Comparison of ENCODE assay signal across 38 mouse cellular contexts in the genomic region with DNA sequence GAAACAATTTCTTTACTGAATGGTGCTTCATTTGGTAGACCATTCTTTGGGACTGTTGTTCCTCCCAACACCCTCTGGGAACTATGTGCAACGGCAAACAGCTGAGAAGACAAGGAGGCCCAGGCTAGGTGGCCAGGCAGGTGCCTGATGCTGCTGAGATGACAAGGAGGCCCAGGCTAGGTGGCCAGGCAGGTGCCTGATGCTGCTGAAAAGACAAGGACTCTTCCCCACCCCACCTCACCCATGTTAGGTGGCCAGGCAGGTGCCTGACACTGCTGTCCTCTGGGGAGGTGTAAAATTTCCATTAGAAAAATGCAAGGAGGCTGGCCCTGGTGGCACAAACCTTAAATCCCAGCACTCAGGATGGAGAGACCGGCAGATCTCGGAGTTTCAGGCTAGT. TPM values are rescaled to one million over a fixed set of nuclear protein-coding genes. Genes with fewer than 3 reads are reported as not detected.
DNase-seq lines count a peak whose midpoint lies in the region; ATAC-seq and TF ChIP-seq lines count a peak whose summit lies in the region.
"Had no signal": no experiment of that assay in that cellular context is flagged by ENCODE, and none has a peak within 500 bp of the region (broad histone marks: within the 10 kb centered on the region; RNA-seq: fewer than 3 reads in every experiment).

No protein-coding gene starts in this region.

- H3K27me3 ChIP-seq in limb, embryonic 10.5 days (ENCODE audit: low read depth, poor library complexity, severe bottlenecking), result peaks cover 3% of the 10 kb centered on the region; the same call in 1 of the 2 replicates
- H3K27me3 ChIP-seq: embryonic facial prominence, embryonic 15.5 days; forebrain, embryonic 13.5 days; hindbrain, embryonic 13.5 days; neural tube, embryonic 13.5 days had no signal

- peak overlapping the region; percentile 65; the same call in 1 of the 2 replicates for H3K27ac ChIP-seq in ES-E14 (ENCODE audit: insufficient read depth, low read depth, low read length, poor library complexity, severe bottlenecking)
- H3K27ac ChIP-seq in limb, embryonic 10.5 days, result 0 out of 2 replicates have a peak overlapping the region, but pooled peaks have one; percentile 26
- H3K27ac ChIP-seq: embryonic facial prominence, embryonic 10.5 days; embryonic facial prominence, embryonic 15.5 days; forebrain, embryonic 13.5 days; hindbrain, embryonic 13.5 days; liver, embryonic 15.5 days; midbrain, embryonic 12.5 days; neural tube, embryonic 13.5 days had no signal

- no peak for ATAC-seq in erythroblast, adult 5-6 weeks (replicated peaks; ENCODE audit: low FRiP score, poor library complexity, severe bottlenecking)
- ATAC-seq: activated CD4-positive, CD25-positive, alpha-beta regulatory T cell, adult 4 months; forebrain, embryonic 13.5 days; intestine, postnatal 0 days; Patski had no signal

- no peaks in the 10 kb centered on the region for H3K36me3 ChIP-seq in ES-E14 (ENCODE audit: control insufficient read depth, insufficient read depth, low read length, poor library complexity, severe bottlenecking)
- no peaks in the 10 kb centered on the region for H3K36me3 ChIP-seq in limb, embryonic 10.5 days
- H3K36me3 ChIP-seq: embryonic facial prominence, embryonic 10.5 days; embryonic facial prominence, embryonic 15.5 days; G1E; hindbrain, embryonic 13.5 days; liver, embryonic 15.5 days; midbrain, embryonic 12.5 days; neural tube, embryonic 13.5 days had no signal

- peak overlapping the region; percentile 73; the same call in 1 of the 2 replicates for H3K9ac ChIP-seq in ES-E14 (ENCODE audit: insufficient read depth, low read depth, low read length, poor library complexity, severe bottlenecking)
- H3K9ac ChIP-seq: embryonic facial prominence, embryonic 15.5 days; forebrain, embryonic 13.5 days; hindbrain, embryonic 13.5 days; liver, embryonic 15.5 days; lung, embryonic 14.5 days; midbrain, embryonic 12.5 days; neural tube, embryonic 13.5 days had no signal

- H3K4me1 ChIP-seq in ES-E14 (ENCODE audit: control insufficient read depth in 2 of 2, insufficient read depth in 2 of 2, low read length in 2 of 2, poor library complexity in 1 of 2), result peaks cover 25 to 26% of the 10 kb centered on the region in 2 experiments
- peaks cover 43% of the 10 kb centered on the region for H3K4me1 ChIP-seq in limb, embryonic 10.5 days
- H3K4me1 ChIP-seq: embryonic facial prominence, embryonic 15.5 days; forebrain, embryonic 13.5 days had no signal

- no peaks in the 10 kb centered on the region for H3K9me3 ChIP-seq in ES-E14 (ENCODE audit: control insufficient read depth, insufficient read depth, low read depth, low read length)
- no peaks in the 10 kb centered on the region for H3K9me3 ChIP-seq in limb, embryonic 10.5 days (replicated peaks)
- H3K9me3 ChIP-seq: embryonic facial prominence, embryonic 10.5 days; embryonic facial prominence, embryonic 15.5 days; forebrain, embryonic 13.5 days; G1E; hindbrain, embryonic 13.5 days; liver, embryonic 15.5 days; midbrain, embryonic 12.5 days; neural tube, embryonic 13.5 days had no signal

- in situ Hi-C loops in ES-E14 (cut with MboI; ENCODE audit: low sequenced_read_pairs in 2 of 2, unreplicated experiment in 2 of 2), result no loop called here

- WGBS in limb, embryonic 10.5 days, result 67% methylated on average over 3 of the region's 3 CpGs

- peak overlapping the region; percentile 15 to 71 for H3K4me3 ChIP-seq in ES-E14 (ENCODE audit: insufficient read depth in 1 of 2, low read depth in 1 of 2, low read length in 2 of 2, poor library complexity in 1 of 2, severe bottlenecking in 1 of 2)
- no peak overlapping the region for H3K4me3 ChIP-seq in limb, embryonic 10.5 days
- H3K4me3 ChIP-seq: embryonic facial prominence, embryonic 10.5 days; embryonic facial prominence, embryonic 15.5 days; forebrain, embryonic 13.5 days; hindbrain, embryonic 13.5 days; liver, embryonic 15.5 days; midbrain, embryonic 12.5 days; neural tube, embryonic 13.5 days had no signal

- DNase-seq in A20 (ENCODE audit: low read depth, low spot score) (peak; percentile 97), ES-E14 (ENCODE audit: low read depth, low spot score) (peak; percentile 62)
- peak; percentile 56 to 60 for DNase-seq in B cell, adult 2 months
- no peak for DNase-seq in limb, embryonic 10.5 days (ENCODE audit: low spot score)
- no peak for DNase-seq in kidney, postnatal 25 days
- DNase-seq in lung, postnatal 36 days, result no peak
- no peak for DNase-seq in ovary, postnatal 14 days (ENCODE audit: low spot score)
- DNase-seq: adrenal gland, adult 2 months; adrenal gland, postnatal 36 days; cerebellum, adult 18-20 months; cerebellum, postnatal 10 days; gastrocnemius, postnatal 36 days; heart, adult 18-20 months; heart, postnatal 4 days; kidney, adult 9 months; kidney, postnatal 10 days; layer of hippocampus, adult 9-11 months; lung, embryonic 14.5 days; lung, postnatal 14 days; right cerebral cortex, adult 18-20 months had no signal

TF ChIP-seq in ES-E14, 5 proteins besides CTCF, POLR2A, EP300 and RAD21:
- TF ChIP-seq CHD2 (IDR thresholded peaks at IDR 0.05; ENCODE audit: low read depth, low read length), result no peak
- no peak for TF ChIP-seq HCFC1 (IDR thresholded peaks at IDR 0.05; ENCODE audit: borderline replicate concordance, insufficient read depth, low read length)
- TF ChIP-seq ZC3H11A (IDR thresholded peaks at IDR 0.05; ENCODE audit: borderline replicate concordance, low read depth, low read length), result no peak
- TF ChIP-seq ZNF384 (IDR thresholded peaks at IDR 0.05; ENCODE audit: low read depth, low read length), result no peak
- no peak for TF ChIP-seq MAFK (IDR thresholded peaks at IDR 0.05; ENCODE audit: insufficient read depth, low read depth, low read length)

RNA-seq across cellular contexts. Expression of a gene that starts 2.0 kb away (rescaled TPM):
- total RNA-seq in ES-E14 (2012; rRNA removed), result 0.36 and 0.37 TPM in 2 replicates
- not detected in 2 replicates for polyA plus RNA-seq in limb, embryonic 10.5 days (2016; fragmentation: Nextera tagmentation; extraction: Ambion mirVana)
- not detected in 2 replicates for total RNA-seq in erythroblast, adult 5-6 weeks (2015; ENCODE audit: low replicate concordance)
- total RNA-seq in erythroblast, adult 5-6 weeks (2017; ENCODE audit: low replicate concordance), result not detected in 2 replicates
- total RNA-seq: adrenal gland, adult 2 months; adrenal gland, postnatal 36 days; G1E; heart, adult 18-20 months; heart, postnatal 4 days; megakaryocyte progenitor cell, adult 5-6 weeks had no signal
- polyA plus RNA-seq: activated CD4-positive, CD25-positive, alpha-beta regulatory T cell, adult 4 months; brain, embryonic 14.5 days; embryonic facial prominence, embryonic 10.5 days; forebrain, embryonic 13.5 days; G1E; heart, embryonic 16.5 days; hindbrain, embryonic 13.5 days; limb, embryonic 11.5 days; lung, embryonic 14.5 days; midbrain, embryonic 12.5 days; Patski; thymus, postnatal 0 days; urinary bladder, adult 2 months had no signal

Comparison
In these comparisons a context has a peak if more than half of its experiments do, and no peak if none do; other contexts are left out.
1. DNase-seq: peak in A20 (single experiment), B cell, adult 2 months (2 of 2) and ES-E14 (single experiment); none in limb, embryonic 10.5 days (single experiment), kidney, postnatal 25 days (0 of 2), lung, postnatal 36 days (single experiment) and ovary, postnatal 14 days (single experiment).